Mouse (Mus musculus) urinary bladder, adult 18-20 months (tissue): ENCODE results near the gene Ccdc39.

Source experiments
- DNase-seq, 2 experiments: peaks; one replicate each; pipeline ENCODE4 v3.0.0; 2022; ENCODE audit warnings: low spot score in 2 of 2, mixed read lengths in 2 of 2

Ccdc39 gene

DNA sequence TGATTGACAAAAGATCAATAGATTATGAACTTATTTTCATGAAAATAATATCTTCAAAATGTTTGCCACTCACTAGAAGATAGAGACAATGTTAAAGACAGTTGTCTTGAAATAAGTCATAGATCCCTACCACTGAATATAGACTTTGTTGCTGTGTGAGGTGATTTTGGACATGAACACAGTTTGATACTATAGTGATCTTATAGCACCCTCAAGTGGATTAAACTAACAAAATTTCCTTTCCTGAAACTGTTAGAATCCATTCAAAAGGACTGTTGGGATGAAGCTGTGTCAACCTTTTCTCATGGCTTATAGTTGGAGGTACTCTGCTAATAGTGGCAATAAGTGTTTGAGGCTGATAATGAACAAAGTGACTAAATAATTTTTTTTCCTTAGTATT, 53.1 kb downstream of the Ccdc39 start:
- DNase-seq, result no peak
